Mouse (Mus musculus): ENCODE data around the gene Jazf1. TPM values are rescaled to one million over a fixed set of nuclear protein-coding genes. Genes with fewer than 3 reads are reported as not detected.

The Jazf1 gene
- total and polyA plus RNA-seq, 3 experiments: not detected

GRCm38 (mm10) chr6:52871306-52871705, 197.1 kb downstream of the Jazf1 start:
- H3K79me2 ChIP-seq (ENCODE audit: control insufficient read depth, insufficient read depth, low read length, poor library complexity): no peaks in the 10 kb centered on the region
- H3K4me3 ChIP-seq (ENCODE audit: control insufficient read depth in 1 of 2, insufficient read depth in 1 of 2, low read depth in 2 of 2, low read length in 2 of 2): no peak overlapping the region
- no peak overlapping the region for H3K9ac ChIP-seq (ENCODE audit: control insufficient read depth, low read depth, low read length, poor library complexity, severe bottlenecking)
- no peaks in the 10 kb centered on the region for H3K9me3 ChIP-seq (replicated peaks; ENCODE audit: insufficient read depth, low read length)
- no peak for TF ChIP-seq BHLHE40 (IDR thresholded peaks at IDR 0.05; ENCODE audit: borderline replicate concordance, low read depth, low read length)
- no peak for TF ChIP-seq NELFE (IDR thresholded peaks at IDR 0.05; ENCODE audit: low read depth, low read length)
- no peak for TF ChIP-seq USF2 (IDR thresholded peaks at IDR 0.05; ENCODE audit: borderline replicate concordance in 1 of 2, insufficient read depth in 1 of 2, low read depth in 1 of 2, low read length in 2 of 2)
- TF ChIP-seq SMC3 (IDR thresholded peaks at IDR 0.05; ENCODE audit: low read depth, low read length): no peak
- no peak for TF ChIP-seq HCFC1 (IDR thresholded peaks at IDR 0.05; ENCODE audit: low read depth, low read length)
- TF ChIP-seq ZNF384 (IDR thresholded peaks at IDR 0.05; ENCODE audit: low read depth, low read length): no peak
- no peak for TF ChIP-seq ZMIZ1 (IDR thresholded peaks at IDR 0.05; ENCODE audit: low read depth, low read length)
- TF ChIP-seq MAFK (IDR thresholded peaks at IDR 0.05; ENCODE audit: borderline replicate concordance, low read depth, low read length): no peak
- no peak for TF ChIP-seq USF1 (IDR thresholded peaks at IDR 0.05; ENCODE audit: low read depth, low read length)
- no peak for TF ChIP-seq MXI1 (IDR thresholded peaks at IDR 0.05; ENCODE audit: low read depth, low read length)
- TF ChIP-seq ETS1 (IDR thresholded peaks at IDR 0.05; ENCODE audit: low read depth, low read length): no peak
- TF ChIP-seq CHD2 (IDR thresholded peaks at IDR 0.05; ENCODE audit: low read length): no peak
- no peak for TF ChIP-seq JUND (IDR thresholded peaks at IDR 0.05; ENCODE audit: low read depth, low read length)
- no peak for TF ChIP-seq TCF12 (IDR thresholded peaks at IDR 0.05; ENCODE audit: low read depth, low read length)
- no peak for TF ChIP-seq NRF1 (IDR thresholded peaks at IDR 0.05; ENCODE audit: insufficient read depth, low read depth, low read length, poor library complexity, severe bottlenecking)
- TF ChIP-seq UBTF (IDR thresholded peaks at IDR 0.05; ENCODE audit: borderline replicate concordance, insufficient read depth, low read depth, low read length): no peak
- no peak for TF ChIP-seq MYB (IDR thresholded peaks at IDR 0.05; ENCODE audit: low read depth, low read length)
- no peak for TF ChIP-seq TBP (IDR thresholded peaks at IDR 0.05; ENCODE audit: low read depth, low read length)
- TF ChIP-seq CTCF (IDR thresholded peaks at IDR 0.05 in 2 of 3, conservative IDR thresholded peaks at IDR 0.05 in 1 of 3; ENCODE audit: control insufficient read depth in 1 of 3, insufficient read depth in 1 of 3, low read depth in 2 of 3, low read length in 3 of 3, poor library complexity in 1 of 3, severe bottlenecking in 1 of 3): no peak
- TF ChIP-seq POLR2AphosphoS5 (IDR thresholded peaks at IDR 0.05; ENCODE audit: borderline replicate concordance, low read depth, low read length): no peak
- H3K27ac ChIP-seq (ENCODE audit: control insufficient read depth, low read depth, low read length): no peak overlapping the region
- no peaks in the 10 kb centered on the region for H3K36me3 ChIP-seq (ENCODE audit: control insufficient read depth in 1 of 2, insufficient read depth in 2 of 2, low read length in 2 of 2)
- no peaks in the 10 kb centered on the region for H3K4me1 ChIP-seq (ENCODE audit: control insufficient read depth in 1 of 2, insufficient read depth in 2 of 2, low read length in 2 of 2)
- no peak for DNase-seq (ENCODE audit: low read depth, low spot score)
- H3K27me3 ChIP-seq (ENCODE audit: control insufficient read depth in 1 of 2, insufficient read depth in 2 of 2, low read length in 2 of 2): peaks cover 0 to under 1% of the 10 kb centered on the region in 2 experiments; a peak in 1 of 4 replicates

- Histone ChIP-seq H3K9ac (ENCODE audit: control insufficient read depth, low read depth, low read length, poor library complexity, severe bottlenecking) (no peak overlapping the region), H3K36me3 (ENCODE audit: control insufficient read depth in 1 of 2, insufficient read depth in 2 of 2, low read length in 2 of 2) (no peaks in the 10 kb centered on the region), H3K27me3 (ENCODE audit: control insufficient read depth in 1 of 2, insufficient read depth in 2 of 2, low read length in 2 of 2) (no peaks in the 10 kb centered on the region; a peak in 1 of 4 replicates), H3K4me1 (ENCODE audit: control insufficient read depth in 1 of 2, insufficient read depth in 2 of 2, low read length in 2 of 2) (no peaks in the 10 kb centered on the region), H3K9me3 (replicated peaks; ENCODE audit: insufficient read depth, low read length) (no peaks in the 10 kb centered on the region), H3K27ac (ENCODE audit: control insufficient read depth, low read depth, low read length) (no peak overlapping the region), H3K79me2 (ENCODE audit: control insufficient read depth, insufficient read depth, low read length, poor library complexity) (no peaks in the 10 kb centered on the region), H3K4me3 (ENCODE audit: control insufficient read depth in 1 of 2, insufficient read depth in 1 of 2, low read depth in 2 of 2, low read length in 2 of 2) (no peak overlapping the region)
- TF ChIP-seq NRF1 (IDR thresholded peaks at IDR 0.05; ENCODE audit: insufficient read depth, low read depth, low read length, poor library complexity, severe bottlenecking) (no peak), ETS1 (IDR thresholded peaks at IDR 0.05; ENCODE audit: low read depth, low read length) (no peak), CTCF (IDR thresholded peaks at IDR 0.05 in 2 of 3, conservative IDR thresholded peaks at IDR 0.05 in 1 of 3; ENCODE audit: control insufficient read depth in 1 of 3, insufficient read depth in 1 of 3, low read depth in 2 of 3, low read length in 3 of 3, poor library complexity in 1 of 3, severe bottlenecking in 1 of 3) (no peak), TBP (IDR thresholded peaks at IDR 0.05; ENCODE audit: low read depth, low read length) (no peak), UBTF (IDR thresholded peaks at IDR 0.05; ENCODE audit: borderline replicate concordance, insufficient read depth, low read depth, low read length) (no peak), KAT2A (conservative IDR thresholded peaks at IDR 0.05; ENCODE audit: low read depth, low read length) (no peak), GABPA (IDR thresholded peaks at IDR 0.05; ENCODE audit: low read depth, low read length) (no peak), SMC3 (IDR thresholded peaks at IDR 0.05; ENCODE audit: low read depth, low read length) (no peak), GATA1 (IDR thresholded peaks at IDR 0.05; ENCODE audit: low read depth, low read length) (no peak), MAFK (IDR thresholded peaks at IDR 0.05; ENCODE audit: borderline replicate concordance, low read depth, low read length) (no peak), TAL1 (IDR thresholded peaks at IDR 0.05; ENCODE audit: low read length) (no peak), CHD1 (IDR thresholded peaks at IDR 0.05; ENCODE audit: low read depth, low read length) (no peak), ZMIZ1 (IDR thresholded peaks at IDR 0.05; ENCODE audit: low read depth, low read length) (no peak), E2F4 (IDR thresholded peaks at IDR 0.05; ENCODE audit: borderline replicate concordance, low read depth, low read length) (no peak), EP300 (IDR thresholded peaks at IDR 0.05; ENCODE audit: low read depth in 1 of 2, low read length in 2 of 2) (no peak), MAZ (IDR thresholded peaks at IDR 0.05; ENCODE audit: low read depth, low read length) (no peak), TCF12 (IDR thresholded peaks at IDR 0.05; ENCODE audit: low read depth, low read length) (no peak), POLR2A (IDR thresholded peaks at IDR 0.05; ENCODE audit: control insufficient read depth in 1 of 2, insufficient read depth in 1 of 2, low read depth in 1 of 2, low read length in 2 of 2, poor library complexity in 1 of 2) (no peak)
- no peak for DNase-seq (ENCODE audit: low read depth, low spot score)
Measured at GRCm38 (mm10) chr6:52869252-52869651, 199.2 kb downstream of the Jazf1 start.
